Mouse (Mus musculus) forebrain, embryonic 16.5 days (tissue): Measurements from ENCODE around the gene Gm13288. TPM values are rescaled to one million over a fixed set of nuclear protein-coding genes. Genes with fewer than 3 reads are reported as not detected.

ENCODE experiments used
- polyA plus RNA-seq: library from polyadenylated mRNA; unstranded; fragments of >200 nt; fragmentation: Nextera tagmentation; extraction: Ambion mirVana; gene quantifications from 2 replicates; pipeline ENCODE4 v1.2.1, GENCODE M21; 2015

Gene Gm13288
- polyA plus RNA-seq, 1 experiment from 2014 or later: not detected

Other genes with a start within 250 kb of the Gm13288 start
- gene Ifna15, start 247.3 kb upstream of the Gm13288 start, polyA plus RNA-seq: not detected in 2 replicates
- gene Ifna14, start 233.7 kb upstream of the Gm13288 start, polyA plus RNA-seq: not detected in 2 replicates
- not detected in 2 replicates for gene Ifna9, start 213.1 kb upstream of the Gm13288 start, polyA plus RNA-seq
- not detected in 2 replicates for gene Ifna12, start 202.2 kb upstream of the Gm13288 start, polyA plus RNA-seq
- not detected in 2 replicates for gene C87499, start 171.1 kb upstream of the Gm13288 start, polyA plus RNA-seq
- gene Ifna13, start 161.1 kb upstream of the Gm13288 start, polyA plus RNA-seq: not detected in 2 replicates
- not detected in 2 replicates for gene Ifna16, start 128.6 kb upstream of the Gm13288 start, polyA plus RNA-seq
- not detected in 2 replicates for gene Ifna2, start 121.6 kb upstream of the Gm13288 start, polyA plus RNA-seq
- gene Ifnab, start 114.2 kb upstream of the Gm13288 start, polyA plus RNA-seq: not detected in 2 replicates
- 1.2 and 1.4 TPM in 2 replicates for gene Gm26566, start 83.7 kb upstream of the Gm13288 start, polyA plus RNA-seq
- gene Klhl9, start 83.1 kb upstream of the Gm13288 start, polyA plus RNA-seq: 122 and 135 TPM in 2 replicates
- not detected in 2 replicates for gene Gm13271, start 50.7 kb upstream of the Gm13288 start, polyA plus RNA-seq
- gene Gm13283, start 45.4 kb upstream of the Gm13288 start, polyA plus RNA-seq: 0.16 TPM in 1 of 2 replicates, not detected in the other
- gene Gm13290, start 31.7 kb upstream of the Gm13288 start, polyA plus RNA-seq: 0.46 TPM in 1 of 2 replicates, not detected in the other
- not detected in 2 replicates for gene Gm13289, start 28.6 kb upstream of the Gm13288 start, polyA plus RNA-seq
- gene Gm13272, start 25.7 kb upstream of the Gm13288 start, polyA plus RNA-seq: not detected in 2 replicates
- not detected in 2 replicates for gene Ifnz, start 23.4 kb upstream of the Gm13288 start, polyA plus RNA-seq
- not detected in 2 replicates for gene Gm13276, start 19.8 kb upstream of the Gm13288 start, polyA plus RNA-seq
- gene Gm13277, start 16.9 kb upstream of the Gm13288 start, polyA plus RNA-seq: not detected in 2 replicates
- gene Gm13278, start 14.0 kb upstream of the Gm13288 start, polyA plus RNA-seq: not detected in 2 replicates
- not detected in 2 replicates for gene Gm13275, start 11.0 kb upstream of the Gm13288 start, polyA plus RNA-seq
- not detected in 2 replicates for gene Gm13279, start 8.1 kb upstream of the Gm13288 start, polyA plus RNA-seq
- not detected in 2 replicates for gene Gm13285, start 5.9 kb upstream of the Gm13288 start, polyA plus RNA-seq
- not detected in 2 replicates for gene Gm13287, start 2.3 kb upstream of the Gm13288 start, polyA plus RNA-seq
- gene Ifna7, start 10.7 kb downstream of the Gm13288 start, polyA plus RNA-seq: not detected in 2 replicates
- gene Ifna11, start 14.4 kb downstream of the Gm13288 start, polyA plus RNA-seq: not detected in 2 replicates
- gene Ifna6, start 21.9 kb downstream of the Gm13288 start, polyA plus RNA-seq: not detected in 2 replicates
- not detected in 2 replicates for gene Ifna5, start 30.0 kb downstream of the Gm13288 start, polyA plus RNA-seq
- not detected in 2 replicates for gene Ifna4, start 36.3 kb downstream of the Gm13288 start, polyA plus RNA-seq
- gene Ifna1, start 44.6 kb downstream of the Gm13288 start, polyA plus RNA-seq: not detected in 2 replicates
- gene Ifne, start 74.7 kb downstream of the Gm13288 start, polyA plus RNA-seq: not detected in 2 replicates